ENCODE assay signal across 19 mouse cellular contexts in the genomic region with DNA sequence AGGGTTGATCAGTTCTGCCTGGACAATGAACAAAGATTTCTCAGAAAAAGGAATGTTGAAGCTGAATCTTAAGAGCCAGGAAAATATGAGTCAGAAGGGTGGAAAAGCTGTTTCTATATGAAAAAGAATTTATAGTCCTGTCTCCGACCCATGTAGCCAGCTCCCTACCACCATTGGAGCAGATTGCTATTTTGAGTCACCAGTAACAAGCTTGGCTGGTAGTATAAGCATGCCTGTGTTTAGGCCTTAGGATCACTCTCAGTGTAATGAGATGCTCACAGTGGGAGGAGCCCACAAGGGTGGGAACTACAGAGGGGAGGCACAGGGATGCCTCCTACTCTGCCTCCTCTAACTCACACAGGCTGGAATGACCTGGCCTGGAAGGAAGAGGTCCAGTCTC. TPM values are rescaled to one million over a fixed set of nuclear protein-coding genes. Genes with fewer than 3 reads are reported as not detected.
DNase-seq lines count a peak whose midpoint lies in the region; ATAC-seq lines count a peak whose summit lies in the region.
"Had no signal": no experiment of that assay in that cellular context is flagged by ENCODE, and none has a peak within 500 bp of the region (broad histone marks: within the 10 kb centered on the region; RNA-seq: fewer than 3 reads in every experiment).

No protein-coding gene starts in this region.

- H3K27ac ChIP-seq in limb, embryonic 15.5 days, result peak overlapping the region; percentile 30; the same call in 1 of the 2 replicates
- H3K27ac ChIP-seq in limb, embryonic 10.5 days, result no peak overlapping the region
- H3K27ac ChIP-seq: forebrain, embryonic 13.5 days; gastrocnemius, adult 2 months; heart, embryonic 10.5 days; hindbrain, embryonic 12.5 days had no signal

- H3K27me3 ChIP-seq in limb, embryonic 15.5 days, result no peaks in the 10 kb centered on the region
- H3K27me3 ChIP-seq in limb, embryonic 10.5 days (ENCODE audit: low read depth, poor library complexity, severe bottlenecking), result no peaks in the 10 kb centered on the region
- H3K27me3 ChIP-seq: forebrain, embryonic 13.5 days; hindbrain, embryonic 12.5 days had no signal

- no peaks in the 10 kb centered on the region for H3K9me3 ChIP-seq in limb, embryonic 15.5 days
- no peaks in the 10 kb centered on the region for H3K9me3 ChIP-seq in limb, embryonic 10.5 days (replicated peaks)
- H3K9me3 ChIP-seq: forebrain, embryonic 13.5 days; heart, embryonic 10.5 days; hindbrain, embryonic 12.5 days had no signal

- ATAC-seq in limb, embryonic 15.5 days (ENCODE audit: insufficient number of reproducible peaks, low FRiP score, low TSS enrichment, low read depth), result no peak; the same call in 1 of the 2 replicates
- peak; percentile 40; the same call in 1 of the 2 replicates for ATAC-seq in erythroblast, adult 5-6 weeks (replicated peaks; ENCODE audit: low FRiP score, poor library complexity, severe bottlenecking)
- ATAC-seq: forebrain, embryonic 13.5 days; hindbrain, embryonic 16.5 days; inflammation-experienced regulatory T-cells, adult 6 months had no signal

- H3K4me1 ChIP-seq in limb, embryonic 15.5 days, result no peaks in the 10 kb centered on the region
- no peaks in the 10 kb centered on the region for H3K4me1 ChIP-seq in limb, embryonic 10.5 days
- H3K4me1 ChIP-seq: forebrain, embryonic 13.5 days; hindbrain, embryonic 12.5 days had no signal

- WGBS in limb, embryonic 15.5 days, result 69% methylated on average over 1 of the region's 1 CpGs
- WGBS in limb, embryonic 10.5 days, result 89% methylated on average over 1 of the region's 1 CpGs

- DNase-seq in limb, embryonic 10.5 days (ENCODE audit: low spot score), result no peak
- DNase-seq in Muller cell, postnatal 12 days (ENCODE audit: inconsistent ontology term), result peak; percentile 49
- no peak for DNase-seq in right cerebral cortex, adult 18-20 months
- no peak for DNase-seq in left cerebral cortex, adult 9 months (ENCODE audit: low spot score in 2 of 2)
- DNase-seq: adrenal gland, postnatal 10 days; cerebellum, adult 11-12 months; cerebellum, adult 9-11 months; cerebellum, postnatal 36 days; gastrocnemius, adult 2 months; gastrocnemius, postnatal 25 days; heart, postnatal 10 days; heart, postnatal 4 days had no signal

- H3K4me2 ChIP-seq in limb, embryonic 15.5 days, result no peak overlapping the region
- H3K4me2 ChIP-seq: forebrain, embryonic 13.5 days; hindbrain, embryonic 12.5 days had no signal

- H3K9ac ChIP-seq in limb, embryonic 15.5 days, result no peak overlapping the region
- H3K9ac ChIP-seq: forebrain, embryonic 13.5 days; hindbrain, embryonic 12.5 days had no signal

- H3K36me3 ChIP-seq in limb, embryonic 15.5 days, result peaks cover 86% of the 10 kb centered on the region
- peaks cover 89% of the 10 kb centered on the region for H3K36me3 ChIP-seq in limb, embryonic 10.5 days

- H3K4me3 ChIP-seq in limb, embryonic 15.5 days, result no peak overlapping the region
- H3K4me3 ChIP-seq in limb, embryonic 10.5 days, result no peak overlapping the region
- H3K4me3 ChIP-seq: forebrain, embryonic 13.5 days; gastrocnemius, adult 2 months; heart, embryonic 10.5 days; hindbrain, embryonic 12.5 days had no signal

RNA-seq across cellular contexts. Expression of gene Dynlrb1, which starts 11.9 kb away (rescaled TPM):
- 443 and 453 TPM in 2 replicates for polyA plus RNA-seq in limb, embryonic 15.5 days (2015; fragmentation: Nextera tagmentation; extraction: Ambion mirVana)
- polyA plus RNA-seq in limb, embryonic 10.5 days (2016; fragmentation: Nextera tagmentation; extraction: Ambion mirVana), result 452 and 454 TPM in 2 replicates
- 83.8 and 114 TPM in 2 replicates for total RNA-seq in erythroblast, adult 5-6 weeks (2015; ENCODE audit: low replicate concordance)
- 25.0 and 51.9 TPM in 2 replicates for total RNA-seq in erythroblast, adult 5-6 weeks (2017; ENCODE audit: low replicate concordance)

RNA-seq across cellular contexts. Expression of gene Map1lc3a, which starts 27.9 kb away (rescaled TPM):
- 205 and 220 TPM in 2 replicates for polyA plus RNA-seq in limb, embryonic 15.5 days (2015; fragmentation: Nextera tagmentation; extraction: Ambion mirVana)
- polyA plus RNA-seq in limb, embryonic 10.5 days (2016; fragmentation: Nextera tagmentation; extraction: Ambion mirVana), result 83.8 and 102 TPM in 2 replicates
- total RNA-seq in erythroblast, adult 5-6 weeks (2015; ENCODE audit: low replicate concordance), result 0.77 TPM in 1 of 2 replicates, not detected in the other
- 0.34 and 2.9 TPM in 2 replicates for total RNA-seq in erythroblast, adult 5-6 weeks (2017; ENCODE audit: low replicate concordance)
